Mouse (Mus musculus) thymus, adult 18-20 months (tissue): ENCODE measurements around the gene Tmem120a.

ENCODE experiments used
- DNase-seq, 2 experiments: peaks; one replicate each; pipeline ENCODE4 v3.0.0; 2022; ENCODE audit warnings: mixed read lengths in 2 of 2

Gene Tmem120a

GRCm38 (mm10) chr5:135707039-135707438 is 37.2 kb downstream of the Tmem120a start:
- DNase-seq = no peak

GRCm38 (mm10) chr5:135705383-135705782 is 38.9 kb downstream of the Tmem120a start:
- no peak for DNase-seq

GRCm38 (mm10) chr5:135703431-135703830 is 40.8 kb downstream of the Tmem120a start:
- DNase-seq = no peak

- peak; percentile 66 to 85 for DNase-seq
Observed at GRCm38 (mm10) chr5:135702682-135703192, 41.5 kb downstream of the Tmem120a start.

GRCm38 (mm10) chr5:135702190-135702589 is 42.1 kb downstream of the Tmem120a start:
- no peak for DNase-seq

- no peak for DNase-seq
Observed at GRCm38 (mm10) chr5:135701601-135702000, 42.6 kb downstream of the Tmem120a start.

GRCm38 (mm10) chr5:135697711-135698111 is 46.5 kb downstream of the Tmem120a start:
- DNase-seq = no peak

- DNase-seq = no peak
Observed at GRCm38 (mm10) chr5:135695277-135695721, 48.9 kb downstream of the Tmem120a start.

- no peak for DNase-seq
Observed at GRCm38 (mm10) chr5:135693281-135693853, 50.9 kb downstream of the Tmem120a start.

GRCm38 (mm10) chr5:135691266-135691665 is 53.0 kb downstream of the Tmem120a start:
- DNase-seq = no peak

GRCm38 (mm10) chr5:135690401-135690800 is 53.8 kb downstream of the Tmem120a start:
- DNase-seq = no peak
